Mouse (Mus musculus) fat pad, adult 2 months (tissue): ENCODE results near the gene Vcp.

Source experiments
- DNase-seq: peaks from one replicate; pipeline ENCODE4 v3.0.0-alpha.2; 2011; ENCODE audit warnings: low read depth, low spot score; ENCODE audit errors: extremely low read depth

Vcp gene

DNA sequence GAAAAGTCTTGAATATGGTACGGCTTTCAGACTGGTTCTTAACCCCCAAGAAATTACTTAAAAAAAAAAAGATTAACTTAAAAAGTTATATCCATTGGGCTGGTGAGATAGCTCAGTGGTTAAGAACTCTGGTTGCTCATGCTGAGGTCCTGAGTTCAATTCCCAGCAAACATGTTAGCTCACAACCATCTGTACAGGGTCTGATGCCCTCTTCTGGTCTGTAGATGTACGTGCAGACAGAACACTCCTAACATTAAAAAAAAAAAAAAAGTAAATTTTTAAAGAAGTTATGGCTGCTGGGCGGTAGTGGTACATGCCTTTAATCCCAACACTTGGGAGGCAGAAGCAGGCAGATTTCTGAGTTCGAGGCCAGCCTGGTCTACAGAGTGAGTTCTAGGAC, 22.2 kb downstream of the Vcp start:
- no peak for DNase-seq

DNA sequence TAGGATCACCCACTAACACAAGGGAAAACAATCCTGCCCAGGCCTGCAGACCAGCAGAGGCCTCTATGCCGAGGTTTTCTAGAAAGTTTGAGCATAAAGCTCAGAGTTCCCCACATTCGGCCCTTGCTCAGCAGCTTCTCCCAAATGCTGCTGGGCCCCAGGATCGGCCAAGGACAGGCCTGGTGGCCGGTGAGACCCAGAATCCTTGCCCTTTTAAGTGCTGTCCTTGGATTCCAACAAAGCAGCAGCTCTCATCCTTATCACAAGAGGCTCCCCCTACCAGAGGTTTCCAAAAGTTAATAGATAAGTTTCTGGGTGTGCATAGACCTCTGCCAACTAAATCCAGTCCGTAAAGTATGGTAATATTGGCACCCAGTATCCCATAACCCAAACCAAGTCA, 26.4 kb downstream of the Vcp start:
- DNase-seq = no peak

DNA sequence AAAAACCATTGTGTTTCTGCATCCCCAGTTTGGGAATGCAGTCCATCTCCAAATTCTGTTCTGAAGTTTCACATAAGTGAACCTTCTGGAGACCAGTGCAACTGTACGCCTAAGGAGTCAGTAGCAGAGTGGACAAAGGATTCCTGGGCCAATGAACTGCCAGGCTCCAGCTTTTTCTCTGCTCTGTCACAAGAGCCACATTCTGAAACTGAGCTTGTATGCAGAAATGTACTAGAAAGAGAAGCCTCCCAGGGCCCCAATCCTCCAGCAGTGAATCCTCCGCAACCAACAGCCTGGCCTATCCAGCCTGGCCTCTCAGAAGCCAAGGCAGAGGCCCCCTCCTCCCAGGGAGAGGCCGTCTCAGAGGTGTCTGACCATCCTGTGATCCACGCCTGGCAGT, 27.4 kb downstream of the Vcp start:
- DNase-seq = no peak

DNA sequence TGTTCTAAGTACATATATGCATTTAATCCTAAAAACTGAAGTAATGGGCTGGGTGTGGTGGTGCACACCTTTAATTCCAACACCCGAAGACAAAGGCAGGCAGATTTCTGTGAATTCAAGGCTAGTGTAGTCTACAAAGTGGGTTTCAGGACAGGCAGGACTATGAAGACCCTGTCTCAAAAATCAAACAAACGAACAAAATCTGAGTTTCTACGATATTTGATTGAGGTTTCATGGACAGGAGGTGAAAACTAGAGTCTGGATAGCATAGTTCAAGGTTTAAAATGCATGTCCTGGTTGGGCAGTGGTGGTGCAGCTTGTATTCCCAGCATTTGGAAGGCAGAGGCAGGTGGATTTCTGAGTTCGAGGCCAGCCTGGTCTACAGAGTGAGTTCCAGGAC, 31.0 kb downstream of the Vcp start, which contains the start of gene 1700022I11Rik:
Gene 1700022I11Rik, plus strand, starts transcription at position 301 of the 400 bp plus-strand sequence.
- DNase-seq = no peak

DNA sequence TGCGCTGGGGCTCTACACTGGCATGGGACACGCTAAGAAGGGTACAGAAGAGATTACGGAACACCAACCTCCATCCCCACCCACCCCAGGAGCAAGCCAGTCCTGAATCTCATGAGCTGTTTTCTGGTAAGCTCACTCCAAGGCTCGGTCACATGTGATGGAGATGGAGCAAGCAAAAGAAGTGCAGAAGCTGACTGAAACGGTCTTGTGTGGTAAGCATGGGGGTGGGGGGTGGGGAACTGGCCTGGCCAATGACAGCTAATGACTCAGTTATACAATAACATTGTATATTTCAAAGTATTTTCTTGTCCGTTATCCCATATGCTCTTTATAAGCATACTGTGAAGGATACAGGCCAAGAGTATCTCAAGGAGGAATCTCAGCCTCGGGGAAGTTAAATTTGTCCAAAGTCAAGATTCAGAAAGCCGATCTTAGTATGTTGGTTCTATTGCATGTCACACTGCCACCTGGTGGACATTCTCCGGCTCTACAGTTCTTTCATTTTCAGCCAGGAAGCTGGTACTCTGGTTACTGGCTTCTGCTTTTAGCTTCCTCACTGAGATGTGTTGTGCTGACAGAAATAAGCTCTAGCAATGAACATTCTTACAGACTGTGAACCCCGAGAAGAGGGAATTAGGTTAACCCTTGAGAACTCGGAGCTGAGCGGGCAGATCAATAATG, 35.1 kb downstream of the Vcp start:
- no peak for DNase-seq

DNA sequence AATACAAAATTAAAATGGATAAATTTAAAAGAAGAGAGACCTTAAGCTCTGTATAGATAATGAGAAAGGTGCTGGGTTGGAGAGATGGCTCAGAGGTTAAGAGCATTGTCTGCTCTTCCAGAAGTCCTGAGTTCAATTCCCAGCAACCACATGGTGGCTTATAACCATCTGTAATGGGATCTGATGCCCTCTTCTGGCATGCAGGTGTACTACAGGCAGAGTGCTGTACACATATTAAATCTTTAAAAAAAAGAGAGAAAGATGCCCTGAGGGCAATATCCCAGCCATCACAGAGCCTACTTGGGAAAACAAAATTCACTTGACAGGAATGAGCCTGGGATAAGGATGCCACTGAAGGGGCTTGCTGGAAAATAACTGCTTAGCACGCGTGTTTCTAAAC, 36.8 kb downstream of the Vcp start:
- DNase-seq = no peak

DNA sequence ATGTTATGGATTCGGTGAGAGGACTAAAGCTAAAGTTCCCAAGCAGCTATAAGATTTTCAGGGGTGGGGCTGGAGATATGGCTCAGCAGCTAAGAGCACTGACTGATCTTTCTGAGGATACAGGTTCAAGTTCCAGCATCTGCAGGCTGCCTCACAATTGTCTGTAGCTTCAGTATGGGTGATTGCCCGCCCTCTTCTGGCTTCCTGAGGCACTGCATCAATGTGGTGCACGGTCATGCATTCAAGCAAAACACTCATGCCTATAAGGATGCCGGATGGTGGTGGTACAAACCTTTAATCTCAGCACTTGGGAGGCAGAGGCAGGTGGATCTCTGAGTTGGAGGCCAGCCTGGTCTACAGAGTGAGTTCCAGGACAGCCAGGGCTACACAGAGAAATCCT, 38.7 kb downstream of the Vcp start:
- DNase-seq = no peak

DNA sequence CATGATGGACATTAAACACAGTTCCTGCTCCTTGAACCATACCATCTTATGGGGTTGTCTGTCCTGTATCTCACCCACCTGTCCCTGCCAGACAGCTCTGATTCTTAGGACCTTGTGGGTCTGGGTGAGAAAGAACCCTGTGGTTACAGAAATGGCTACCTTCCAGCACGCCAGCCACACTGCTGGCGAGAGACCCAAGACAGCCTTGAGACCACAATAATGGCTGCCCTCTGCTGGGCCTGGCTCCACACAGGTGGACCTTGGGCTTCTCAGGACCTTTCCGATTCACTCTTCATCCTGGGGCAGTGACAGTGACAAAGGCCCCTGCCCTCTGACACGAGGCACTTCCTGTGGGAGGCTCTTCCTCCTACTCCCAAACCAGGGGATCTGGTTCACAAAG, 40.9 kb downstream of the Vcp start:
- DNase-seq = no peak

DNA sequence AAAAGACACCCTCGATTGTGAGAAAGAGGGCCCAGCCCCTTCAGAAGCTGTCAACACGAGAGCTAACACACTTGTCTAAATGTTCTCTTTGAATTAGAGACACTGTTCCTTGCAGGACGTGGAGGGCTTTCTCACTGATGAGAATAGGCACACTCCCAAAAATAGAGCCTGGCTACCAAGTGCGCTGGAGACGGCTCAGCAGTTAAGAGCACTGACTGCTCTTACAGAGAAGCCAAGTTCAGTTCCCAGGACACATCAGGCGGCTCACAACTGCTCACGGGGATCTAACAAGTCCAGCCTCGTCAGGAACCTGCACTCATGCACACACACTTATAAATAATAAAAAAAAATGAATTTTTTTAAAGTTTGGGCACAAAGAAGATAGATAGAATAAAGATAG, 41.4 kb downstream of the Vcp start:
- no peak for DNase-seq

DNA sequence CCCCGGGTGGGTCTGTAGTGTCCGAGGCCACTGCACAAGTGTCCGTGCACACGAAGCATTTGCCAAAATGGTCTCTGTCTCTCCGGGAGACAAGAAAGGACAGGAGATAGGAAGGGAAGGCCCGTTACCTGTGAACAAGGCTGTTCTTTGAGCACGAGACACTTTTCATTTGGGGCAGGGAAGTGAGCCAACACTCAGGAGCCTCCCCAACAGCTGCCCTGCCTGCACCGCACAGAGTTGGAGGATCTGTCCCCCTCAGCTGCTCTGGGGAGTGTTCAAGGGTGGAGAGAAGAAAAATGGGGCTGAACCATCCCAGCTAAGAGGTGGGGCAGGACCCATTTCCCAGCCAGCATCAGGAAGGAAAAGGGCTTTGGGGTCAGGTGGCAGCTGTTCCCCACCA, 42.3 kb downstream of the Vcp start:
- DNase-seq = no peak

DNA sequence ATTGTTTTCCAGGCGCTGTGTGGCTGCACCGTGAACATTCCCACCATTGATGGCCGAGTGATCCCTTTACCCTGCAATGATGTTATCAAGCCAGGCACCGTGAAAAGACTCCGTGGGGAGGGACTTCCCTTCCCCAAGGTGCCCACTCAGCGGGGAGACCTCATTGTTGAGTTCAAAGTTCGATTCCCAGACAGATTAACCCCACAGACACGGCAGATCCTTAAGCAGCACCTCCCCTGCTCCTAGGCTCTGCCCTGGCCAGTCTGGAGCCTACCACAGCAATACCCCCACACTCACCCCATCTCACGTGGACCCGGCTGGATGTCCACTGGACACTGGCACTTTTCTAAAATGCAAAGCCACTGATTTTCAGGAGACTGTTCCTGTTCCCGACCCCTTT, 43.0 kb downstream of the Vcp start:
- DNase-seq = no peak

DNA sequence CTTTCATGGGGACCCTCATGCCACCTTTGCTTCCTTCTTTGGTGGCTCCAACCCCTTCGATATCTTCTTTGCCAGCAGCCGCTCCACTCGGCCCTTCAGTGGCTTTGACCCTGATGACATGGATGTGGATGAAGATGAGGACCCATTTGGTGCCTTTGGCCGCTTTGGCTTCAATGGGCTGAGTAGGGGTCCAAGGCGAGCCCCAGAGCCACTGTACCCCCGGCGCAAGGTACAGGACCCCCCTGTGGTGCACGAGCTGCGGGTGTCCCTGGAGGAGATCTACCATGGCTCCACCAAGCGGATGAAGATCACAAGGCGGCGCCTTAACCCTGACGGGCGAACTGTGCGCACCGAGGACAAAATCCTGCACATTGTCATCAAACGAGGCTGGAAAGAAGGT, 43.7 kb downstream of the Vcp start:
- no peak for DNase-seq

DNA sequence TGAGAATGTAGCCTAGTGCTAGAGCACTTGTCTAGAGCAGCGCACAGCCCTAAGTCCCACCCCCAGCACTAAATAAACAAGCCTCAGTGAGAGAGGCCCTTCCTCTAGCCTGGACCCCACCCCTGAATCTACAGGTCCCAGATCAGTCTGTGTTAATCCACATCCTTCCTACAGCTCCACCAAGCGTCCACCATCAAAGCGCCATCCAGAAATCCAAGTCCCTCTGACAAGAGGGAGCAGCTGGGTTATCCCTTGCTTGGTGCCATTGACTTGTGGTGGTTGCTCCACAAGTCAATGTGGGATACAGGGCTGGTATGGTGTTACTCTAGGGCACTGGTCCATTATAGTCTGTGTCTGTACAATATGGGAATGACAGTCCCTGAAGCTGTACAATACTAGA, 45.1 kb downstream of the Vcp start:
- DNase-seq = no peak

DNA sequence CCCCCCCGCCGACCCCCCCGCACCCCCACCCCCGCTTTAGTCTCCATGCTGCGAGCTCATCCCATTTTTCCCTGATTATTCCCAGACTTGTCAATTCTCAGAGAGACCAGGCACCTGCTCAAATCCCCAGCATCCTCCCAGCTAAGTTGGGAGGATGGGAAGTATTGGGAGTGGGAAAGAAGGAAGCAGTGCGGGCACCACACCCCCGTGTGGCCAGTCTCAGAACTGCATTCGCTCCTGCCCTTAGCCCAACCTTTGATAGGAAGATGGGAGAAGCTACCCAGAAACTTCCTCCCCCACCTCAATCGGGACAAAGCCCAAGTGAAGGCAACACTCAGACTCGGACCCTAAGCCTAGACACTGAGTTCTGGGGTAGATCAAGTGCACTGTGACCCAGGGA, 46.0 kb downstream of the Vcp start:
- DNase-seq = no peak

DNA sequence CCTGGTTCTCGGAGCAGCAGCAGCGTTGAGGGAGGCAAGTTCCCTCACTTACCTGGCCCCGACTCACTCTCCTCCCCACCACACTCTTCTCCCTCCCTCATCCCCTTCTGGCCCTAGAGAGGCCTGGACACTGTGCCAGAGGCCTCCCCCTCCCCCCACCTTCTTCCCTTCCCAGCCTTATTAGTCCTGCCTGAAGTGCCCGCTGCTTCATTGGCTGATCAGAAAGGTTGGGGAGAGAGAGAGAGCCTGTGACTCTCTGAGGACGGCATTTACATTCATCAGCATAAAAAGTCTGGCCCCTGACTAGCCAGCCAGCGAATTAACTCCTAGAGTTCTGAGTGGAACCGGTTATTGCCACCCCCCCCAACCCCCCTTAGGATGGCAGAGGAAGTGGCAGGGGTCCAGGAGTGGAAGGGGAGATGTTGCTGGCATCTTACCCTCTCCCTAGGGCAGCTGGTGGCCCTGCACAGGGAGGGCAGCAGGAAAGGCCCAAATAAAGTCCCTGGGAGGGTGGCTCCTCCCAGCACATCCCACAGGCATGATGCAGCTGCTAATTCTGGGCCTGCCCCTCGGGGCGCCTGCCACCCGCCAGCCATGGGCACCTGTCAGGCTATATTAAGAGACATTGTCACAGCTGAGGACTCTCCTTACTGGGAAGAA, 46.7 kb downstream of the Vcp start:
- DNase-seq = no peak

DNA sequence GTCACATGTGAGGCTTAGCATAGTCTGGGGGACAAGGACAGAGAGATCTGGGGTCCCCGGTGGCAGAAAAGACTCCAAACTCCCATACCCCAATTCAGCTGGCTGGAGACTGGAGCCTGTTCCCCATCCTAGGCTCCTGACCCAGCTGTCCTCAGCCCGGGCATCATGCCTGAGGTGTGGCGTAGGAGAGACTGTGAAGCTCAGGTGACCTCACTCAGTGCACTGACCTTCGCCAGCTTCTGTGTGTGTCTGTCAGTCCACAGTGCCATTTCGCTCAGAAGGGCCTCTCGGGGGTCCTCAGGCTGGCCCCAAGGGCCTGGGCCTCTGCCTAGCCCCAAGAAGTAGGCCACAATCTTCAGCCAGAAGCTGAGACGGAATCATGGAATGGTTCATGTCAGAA, 47.7 kb downstream of the Vcp start:
- DNase-seq = no peak

DNA sequence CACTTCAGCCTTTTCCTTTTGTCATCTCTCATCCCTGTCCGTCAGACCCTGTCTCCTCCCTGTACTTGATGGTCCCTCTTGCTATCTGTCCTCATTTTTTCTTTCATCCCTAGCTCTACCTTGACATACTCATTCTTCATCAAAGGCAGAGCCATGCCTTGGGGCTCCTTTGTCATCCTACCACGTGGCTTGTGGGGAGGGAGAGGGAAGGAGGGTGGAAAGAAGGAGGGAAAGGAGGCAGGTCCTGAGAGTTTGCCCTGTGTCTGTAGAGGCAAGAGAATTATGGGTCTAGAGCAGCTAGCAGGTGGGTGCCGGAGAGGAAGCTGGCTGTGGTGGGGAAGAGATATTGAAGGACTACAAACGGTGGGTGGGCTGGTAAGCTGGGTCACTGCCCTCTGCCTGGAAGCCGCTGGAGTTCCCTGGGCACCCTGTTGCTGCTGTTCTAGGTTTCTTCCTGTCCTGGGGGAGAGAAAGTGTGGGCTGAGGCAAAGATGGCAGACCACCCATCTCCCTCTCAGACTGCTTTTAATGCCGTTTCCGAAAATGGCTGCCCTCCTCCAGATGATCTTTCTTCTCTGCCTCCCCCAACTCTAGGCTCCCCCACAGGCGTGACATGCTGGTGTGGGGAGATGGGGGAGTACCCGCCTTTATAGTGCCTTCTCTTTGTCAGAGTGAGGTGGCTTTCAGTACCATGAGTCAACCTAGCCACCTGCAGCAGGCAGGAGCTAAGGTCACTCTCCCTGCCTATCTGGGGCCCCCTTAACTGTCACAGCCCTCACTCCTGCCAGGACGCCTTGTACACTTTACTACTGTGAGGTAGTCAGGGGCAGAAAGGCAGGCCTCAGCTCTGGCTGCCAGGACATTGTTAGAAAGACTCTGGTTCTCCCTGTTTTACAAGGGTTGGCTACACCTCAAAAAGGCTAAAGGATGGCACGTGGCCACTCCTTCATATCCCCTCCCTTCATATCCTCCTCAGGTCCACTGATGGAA, 48.8 kb downstream of the Vcp start:
- no peak for DNase-seq

DNA sequence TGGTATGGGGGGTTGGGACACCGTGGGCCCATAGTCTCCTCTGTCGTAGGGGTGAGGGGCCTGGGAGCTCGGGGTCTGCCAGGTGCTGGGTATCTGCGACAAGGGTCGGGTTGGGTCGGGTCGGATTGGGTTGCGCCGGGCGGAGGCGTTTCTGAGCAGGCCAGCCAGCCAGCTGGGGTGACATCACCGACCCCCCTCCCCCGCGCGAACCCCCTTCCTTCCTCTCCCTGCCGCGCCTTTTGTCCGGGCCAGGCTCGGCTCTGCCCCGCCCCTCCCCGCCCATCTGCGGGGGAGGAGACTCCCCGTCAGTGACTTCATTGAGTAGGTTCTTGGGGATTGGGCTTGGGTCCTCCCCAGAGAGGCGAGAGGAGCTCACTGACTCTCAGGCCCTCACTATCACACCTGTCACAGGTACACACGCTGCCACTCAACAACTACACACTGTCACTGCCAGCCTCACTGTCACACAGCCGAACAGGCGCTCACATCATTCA, 50.2 kb downstream of the Vcp start:
- DNase-seq = no peak

DNA sequence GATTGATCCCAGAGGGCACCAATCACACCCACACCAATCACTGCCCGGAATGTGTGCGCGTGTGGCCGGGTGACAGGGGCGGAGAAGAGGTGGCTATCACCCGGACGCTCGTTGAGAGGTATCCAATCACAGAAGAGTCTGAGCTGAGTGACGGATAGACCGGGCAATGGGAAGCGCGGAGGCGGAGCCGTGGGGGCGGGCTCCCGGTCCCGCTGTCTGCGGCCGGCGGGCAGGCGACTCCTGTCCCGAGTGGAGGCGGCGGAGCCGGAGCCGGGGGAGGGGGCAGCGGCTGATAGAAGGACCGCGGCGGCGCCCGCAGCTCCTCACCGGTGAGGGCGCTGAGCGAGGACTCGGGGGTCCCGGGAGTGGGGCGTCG, 50.6 kb downstream of the Vcp start, which contains the start of gene Dnajb5:
Gene Dnajb5, plus strand, starts transcription at position 139 of the 376 bp plus-strand sequence.
- peak; percentile 76 for DNase-seq

DNA sequence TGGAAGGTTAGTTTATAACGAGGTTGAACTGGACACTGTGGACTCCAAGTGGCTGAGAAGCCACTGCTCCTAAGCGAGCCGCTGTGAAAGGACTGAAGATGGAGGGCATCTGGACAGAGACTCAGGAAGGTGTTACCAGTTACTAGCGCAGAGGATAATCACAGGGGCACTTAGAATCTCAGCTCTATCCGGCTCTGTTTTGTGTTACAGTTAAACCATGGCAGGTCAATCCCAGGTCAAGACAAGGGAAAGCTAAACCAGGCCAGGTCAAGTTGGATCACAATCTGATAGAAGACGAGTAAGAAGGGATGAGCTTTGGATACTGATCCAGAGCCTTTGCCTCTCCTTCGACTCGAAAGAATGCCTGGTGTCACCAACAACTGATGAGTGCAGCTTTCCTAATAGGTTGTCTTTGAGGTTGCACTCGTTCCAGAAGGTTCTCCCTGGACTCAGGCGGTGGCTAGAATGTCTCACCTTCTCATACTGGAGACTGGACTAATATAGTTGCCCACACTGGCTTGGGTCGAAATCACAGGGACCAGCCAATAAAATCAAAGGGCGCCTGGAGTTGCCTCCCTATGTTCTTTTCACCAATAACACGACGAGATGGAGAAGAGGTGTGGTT, 51.1 kb downstream of the Vcp start:
- no peak for DNase-seq

DNA sequence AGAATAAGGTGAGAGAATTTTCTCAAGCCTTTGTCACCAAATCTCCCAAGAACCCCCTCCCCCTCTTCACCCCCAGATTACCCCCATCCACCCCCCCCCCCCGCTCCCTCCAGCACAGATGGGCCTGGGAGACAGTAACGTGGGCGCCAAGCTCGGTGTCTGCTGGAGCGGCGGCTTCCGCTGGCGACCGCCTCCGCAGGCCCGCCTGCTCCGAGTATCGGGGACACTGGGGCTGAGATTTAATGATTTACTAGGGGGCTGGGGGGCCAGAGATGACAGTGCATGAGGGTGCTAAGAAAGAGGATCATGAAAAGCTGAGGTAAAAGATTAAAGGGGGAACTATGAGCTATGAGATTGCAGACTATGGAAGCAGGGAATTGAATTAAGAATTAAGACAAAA, 51.8 kb downstream of the Vcp start:
- no peak for DNase-seq
